Mouse (Mus musculus) olfactory bulb, adult 2 months (tissue): Measurements from ENCODE around the gene Cux2.

Experiments
- CTCF ChIP-seq: fragments of 200-500 bp; IDR thresholded peaks from 2 replicates; pipeline ENCODE4 v1.5.1; 2012; ENCODE audit warnings: low read depth, mild to moderate bottlenecking, low read length, moderate library complexity; ENCODE audit not compliant: insufficient read depth
- POLR2A ChIP-seq: fragments of 200-500 bp; IDR thresholded peaks from 2 replicates; pipeline ENCODE4 v1.6.1; 2012; ENCODE audit warnings: mild to moderate bottlenecking, low read depth, low read length, moderate library complexity; ENCODE audit not compliant: insufficient read depth

DNA sequence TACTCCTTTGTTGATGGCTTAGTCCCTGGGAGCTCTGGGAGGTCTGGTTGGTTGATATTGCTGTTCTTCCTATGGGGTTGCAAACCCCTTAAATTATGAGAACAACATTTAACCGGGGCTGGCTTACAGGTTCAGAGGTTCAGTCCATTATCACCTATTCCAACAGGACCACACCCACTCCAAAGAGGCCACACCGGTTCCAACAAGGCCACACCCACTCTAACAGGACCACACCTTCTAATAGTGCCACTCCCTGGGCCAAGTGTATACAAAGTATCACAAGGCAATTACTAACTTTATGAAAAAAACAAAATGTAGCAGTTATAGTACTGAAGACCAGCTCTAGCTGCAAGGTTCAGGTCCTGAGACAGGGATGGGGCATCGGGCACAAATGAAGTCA, 34.6 kb upstream of the Cux2 start:
- TF ChIP-seq CTCF (no peak), POLR2A (no peak)
